Mouse (Mus musculus) thymus, postnatal 0 days (tissue): ENCODE measurements around the gene Cypt3. TPM values are rescaled to one million over a fixed set of nuclear protein-coding genes. Genes with fewer than 3 reads are reported as not detected.

Experiments
- DNase-seq: peaks from one replicate; pipeline ENCODE4 v3.0.0-alpha.2; 2015; ENCODE audit warnings: low spot score
- polyA plus RNA-seq: library from polyadenylated mRNA; unstranded; fragments of >200 nt; fragmentation: Nextera tagmentation; extraction: Ambion mirVana; gene quantifications from 2 replicates; pipeline ENCODE4 v1.2.1, GENCODE M21; 2015

The Cypt3 gene
- not detected in 2 replicates for polyA plus RNA-seq

DNA sequence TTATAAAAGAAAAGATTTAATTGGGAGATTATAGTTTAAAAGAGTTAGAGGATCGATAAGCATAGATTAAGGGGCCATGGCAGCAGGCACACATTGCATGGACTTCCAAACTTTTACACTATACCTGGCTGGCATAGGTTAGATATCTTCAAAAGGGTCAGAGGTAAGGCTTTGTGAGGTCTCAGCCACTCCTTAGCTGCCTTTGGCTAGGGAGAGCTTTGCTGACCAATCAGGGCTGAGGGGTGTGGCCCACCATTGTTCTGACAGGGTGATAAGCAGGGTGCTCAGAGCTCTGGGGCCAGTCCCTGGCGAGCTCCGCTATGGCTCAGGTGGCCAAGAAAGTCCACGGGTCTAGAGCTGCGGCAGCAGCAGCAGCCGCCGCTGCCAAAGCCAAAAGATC lies at the start of gene Cypt3:
Gene Cypt3 (plus strand): TSS at position 301 of the 400 bp plus-strand sequence.
- DNase-seq = no peak

DNA sequence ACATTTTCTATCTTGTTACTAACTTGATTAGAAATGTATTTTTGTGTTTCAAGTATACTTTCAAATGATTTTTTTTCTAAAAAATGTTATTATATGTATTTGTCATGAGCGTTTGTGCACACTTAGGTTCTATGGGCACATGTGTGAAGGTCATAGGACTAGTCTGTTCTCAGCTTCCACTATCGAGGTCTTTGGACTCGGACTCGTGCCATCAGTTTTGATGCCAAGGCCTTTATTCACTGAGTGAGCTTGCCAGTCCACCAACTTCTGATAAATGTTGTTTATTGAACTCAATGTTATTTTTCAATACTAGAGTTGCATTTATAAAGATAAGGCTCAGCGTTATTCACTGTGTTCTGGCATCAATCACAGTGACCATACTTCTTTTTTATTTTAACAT lies 42.9 kb upstream of the Cypt3 start:
- no peak for DNase-seq

GRCm38 (mm10) chrX:153528399-153528798 lies 30.0 kb upstream of the Cypt3 start:
- DNase-seq = no peak

- no peak for DNase-seq
These were observed 1.8 kb upstream of the Cypt3 start for GRCm38 (mm10) chrX:153556634-153557033.

DNA sequence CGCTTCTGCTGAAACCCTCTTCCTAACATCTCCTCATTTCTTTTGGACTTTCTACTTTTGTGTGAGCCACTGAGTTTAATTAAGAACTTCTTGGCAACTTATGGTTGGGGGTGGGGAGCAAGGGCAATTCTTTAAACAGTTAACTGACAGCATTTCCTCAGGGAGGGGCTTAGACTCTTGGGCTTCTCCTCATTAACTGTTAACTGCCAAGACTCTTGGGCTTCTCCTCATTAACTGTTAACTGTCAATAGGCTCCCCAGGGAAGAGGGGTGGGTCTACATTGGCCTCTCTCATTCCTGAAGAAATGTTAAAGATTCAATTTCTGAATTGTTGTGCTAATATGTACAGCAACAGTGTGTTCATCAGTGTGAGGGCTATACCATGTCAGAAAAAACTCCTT lies 6.3 kb downstream of the Cypt3 start:
- no peak for DNase-seq

DNA sequence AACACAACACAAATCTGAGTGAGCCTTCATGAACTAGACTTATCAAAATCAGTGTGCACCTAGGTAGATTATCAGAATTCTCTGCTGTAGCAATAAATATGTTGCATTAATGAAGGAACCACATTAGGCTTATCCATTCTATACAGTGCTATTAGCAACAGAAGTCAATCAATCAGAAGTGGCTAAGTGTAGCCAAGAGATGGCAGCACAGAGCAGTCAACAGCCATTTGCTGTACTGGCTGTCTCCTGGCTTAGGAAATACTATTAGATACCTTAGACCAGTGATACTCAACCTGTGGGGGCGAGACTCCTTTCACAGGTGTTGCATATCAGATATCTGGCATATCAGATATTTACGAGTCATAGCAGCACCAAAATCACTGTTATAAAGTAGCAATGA lies 41.2 kb downstream of the Cypt3 start:
- no peak for DNase-seq

Other genes starting within 250 kb of the Cypt3 start
- 8.7 and 9.2 TPM in 2 replicates for gene Ubqln2, start 60.4 kb upstream of the Cypt3 start, polyA plus RNA-seq
- 2.4 and 2.5 TPM in 2 replicates for gene Kctd12b, start 137.8 kb downstream of the Cypt3 start, polyA plus RNA-seq
- 98.5 and 98.8 TPM in 2 replicates for gene Nbdy, start 165.0 kb downstream of the Cypt3 start, polyA plus RNA-seq